Comparison of ENCODE assay signal across 8 mouse cellular contexts in the genomic region with DNA sequence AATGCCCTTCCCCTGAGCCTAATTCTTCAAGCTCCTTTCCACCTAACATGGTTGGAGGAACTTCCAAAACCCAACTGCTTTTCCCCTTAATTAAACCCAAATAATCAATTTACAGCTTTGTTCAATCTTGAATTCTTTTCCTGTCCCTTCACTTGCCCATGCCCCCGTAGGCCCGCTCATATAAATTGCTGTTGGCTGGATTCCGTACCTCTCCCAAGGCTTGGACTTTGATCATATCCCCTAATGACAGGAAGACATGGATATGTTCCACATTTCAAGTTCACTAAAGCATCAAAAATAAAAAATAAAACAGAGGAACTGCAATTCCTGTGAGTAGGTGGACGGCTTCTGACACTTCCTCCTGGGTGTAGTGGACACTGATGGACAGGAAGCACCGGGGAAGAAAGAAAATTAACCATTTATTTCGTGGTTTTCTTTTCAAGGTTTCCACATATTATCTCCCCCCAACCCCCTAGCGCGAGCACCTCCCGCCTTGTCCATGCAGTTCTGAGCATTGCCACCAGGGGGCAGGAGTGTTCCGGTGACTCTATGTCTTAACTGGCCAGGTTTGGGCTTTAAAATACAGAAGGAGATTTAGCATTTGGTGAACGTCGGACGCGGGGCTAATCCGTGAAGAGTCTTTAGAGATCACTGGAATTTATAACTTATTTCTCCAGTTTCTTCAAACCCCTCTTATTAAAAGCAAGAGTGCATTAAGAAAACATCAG. TPM values are rescaled to one million over a fixed set of nuclear protein-coding genes. Genes with fewer than 3 reads are reported as not detected.
DNase-seq lines count a peak whose midpoint lies in the region; ATAC-seq and TF ChIP-seq lines count a peak whose summit lies in the region.

No protein-coding gene starts in this region.

- peak; percentile 55; the same call in 1 of the 2 replicates for TF ChIP-seq EP300 in lung, postnatal 0 days (IDR thresholded peaks at IDR 0.05)

- WGBS in forebrain, embryonic 16.5 days: 10% methylated on average over 15 of the region's 15 CpGs
- WGBS in lung, postnatal 0 days: 10% methylated on average over 15 of the region's 15 CpGs

- peak; percentile 97 for TF ChIP-seq CTCF in lung, postnatal 0 days (IDR thresholded peaks at IDR 0.05)

- peak; percentile 61 for DNase-seq in MEL-GATA-1-ER (ENCODE audit: extremely low read depth, low read depth)
- DNase-seq in c-Kit-positive CD71-positive TER-119-negative erythroid progenitor cells, embryonic 14.5 days (ENCODE audit: low read depth): peak; percentile 76
- DNase-seq in heart, postnatal 4 days: peak; percentile 93
- DNase-seq in layer of hippocampus, adult 9-11 months: peak; percentile 54
- peak; percentile 81 for DNase-seq in lung, postnatal 0 days (ENCODE audit: low spot score)
- DNase-seq in right cerebral cortex, postnatal 10 days (ENCODE audit: low spot score in 2 of 2): peak; percentile 79 to 89
- peak; percentile 77 to 81 for DNase-seq in urinary bladder, postnatal 36 days (ENCODE audit: low spot score in 2 of 2)

- no peaks in the 10 kb centered on the region for H3K36me3 ChIP-seq in forebrain, embryonic 16.5 days (ENCODE audit: control insufficient read depth, insufficient read depth)
- no peaks in the 10 kb centered on the region for H3K36me3 ChIP-seq in lung, postnatal 0 days (ENCODE audit: insufficient read depth, low read length)

- peak; percentile 62 for ATAC-seq in forebrain, embryonic 16.5 days
- ATAC-seq in lung, postnatal 0 days: peak; percentile 42

- no peak overlapping the region for H3K27ac ChIP-seq in forebrain, embryonic 16.5 days (ENCODE audit: low read length)
- H3K27ac ChIP-seq in lung, postnatal 0 days (ENCODE audit: low read length): peak overlapping the region; percentile 40

- H3K4me3 ChIP-seq in forebrain, embryonic 16.5 days (replicated peaks; ENCODE audit: low read length): no peak overlapping the region
- no peak overlapping the region for H3K4me3 ChIP-seq in lung, postnatal 0 days (ENCODE audit: low read depth, low read length)

- H3K27me3 ChIP-seq in forebrain, embryonic 16.5 days (replicated peaks; ENCODE audit: control insufficient read depth, insufficient read depth, low read length): no peaks in the 10 kb centered on the region
- no peaks in the 10 kb centered on the region for H3K27me3 ChIP-seq in lung, postnatal 0 days (replicated peaks; ENCODE audit: insufficient read depth, low read length)

- H3K4me2 ChIP-seq in forebrain, embryonic 16.5 days (ENCODE audit: low read length): peak overlapping the region; percentile 24
- no peak overlapping the region for H3K4me2 ChIP-seq in lung, postnatal 0 days (replicated peaks; ENCODE audit: low read depth, low read length)

- no peaks in the 10 kb centered on the region for H3K4me1 ChIP-seq in forebrain, embryonic 16.5 days (replicated peaks; ENCODE audit: control insufficient read depth, insufficient read depth, low read length)
- peaks cover 11% of the 10 kb centered on the region; the same call in 1 of the 2 replicates for H3K4me1 ChIP-seq in lung, postnatal 0 days (ENCODE audit: insufficient read depth, low read depth, low read length)

- no peak overlapping the region for H3K9ac ChIP-seq in forebrain, embryonic 16.5 days (replicated peaks; ENCODE audit: low read depth, low read length)
- H3K9ac ChIP-seq in lung, postnatal 0 days (replicated peaks; ENCODE audit: low read depth): no peak overlapping the region

- no peaks in the 10 kb centered on the region for H3K9me3 ChIP-seq in forebrain, embryonic 16.5 days (ENCODE audit: control insufficient read depth, low read length)
- no peaks in the 10 kb centered on the region for H3K9me3 ChIP-seq in lung, postnatal 0 days (ENCODE audit: low read length)

RNA-seq across cellular contexts. Expression of a gene that starts 15.5 kb away (rescaled TPM):
- polyA plus RNA-seq in forebrain, embryonic 16.5 days (2015; fragmentation: Nextera tagmentation; extraction: Ambion mirVana): 48.4 and 56.3 TPM in 2 replicates
- 1 to 10 TPM; 9.8 to 9.9 TPM for total RNA-seq in heart, postnatal 4 days (2021)
- polyA plus RNA-seq in lung, postnatal 0 days (2015; fragmentation: Nextera tagmentation; extraction: Ambion mirVana): 17.3 and 21.6 TPM in 2 replicates

RNA-seq across cellular contexts. Expression of a gene that starts 15.6 kb away (rescaled TPM):
- polyA plus RNA-seq in forebrain, embryonic 16.5 days (2015; fragmentation: Nextera tagmentation; extraction: Ambion mirVana): 121 and 122 TPM in 2 replicates
- 10 to 100 TPM; 26.2 to 29.6 TPM for total RNA-seq in heart, postnatal 4 days (2021)
- polyA plus RNA-seq in lung, postnatal 0 days (2015; fragmentation: Nextera tagmentation; extraction: Ambion mirVana): 57.7 and 61.4 TPM in 2 replicates

RNA-seq across cellular contexts. Expression of a gene that starts 36.0 kb away (rescaled TPM):
- polyA plus RNA-seq in forebrain, embryonic 16.5 days (2015; fragmentation: Nextera tagmentation; extraction: Ambion mirVana): 42.9 and 50.9 TPM in 2 replicates
- 10 to 100 TPM; 45.7 to 46.8 TPM for total RNA-seq in heart, postnatal 4 days (2021)
- 25.8 and 30.6 TPM in 2 replicates for polyA plus RNA-seq in lung, postnatal 0 days (2015; fragmentation: Nextera tagmentation; extraction: Ambion mirVana)

RNA-seq across cellular contexts. Expression of a gene that starts 50.3 kb away (rescaled TPM):
- 9.0 TPM in 2 replicates for polyA plus RNA-seq in forebrain, embryonic 16.5 days (2015; fragmentation: Nextera tagmentation; extraction: Ambion mirVana)
- total RNA-seq in heart, postnatal 4 days (2021): 1 to 10 TPM; 6.0 to 6.7 TPM
- polyA plus RNA-seq in lung, postnatal 0 days (2015; fragmentation: Nextera tagmentation; extraction: Ambion mirVana): 31.5 and 43.5 TPM in 2 replicates
